Mouse (Mus musculus): ENCODE measurements at regions not wholly inside any gene's neighbourhood (a gene's known extent, or its start where the extent isn't known, plus 50 kb on each side); places are given as distances from the start of the nearest gene placed in this dataset.

- DNase-seq = peak; percentile 64
These were observed 240.2 kb downstream of the Kcne4 start for GRCm38 (mm10) chr1:79056676-79057262.

DNA sequence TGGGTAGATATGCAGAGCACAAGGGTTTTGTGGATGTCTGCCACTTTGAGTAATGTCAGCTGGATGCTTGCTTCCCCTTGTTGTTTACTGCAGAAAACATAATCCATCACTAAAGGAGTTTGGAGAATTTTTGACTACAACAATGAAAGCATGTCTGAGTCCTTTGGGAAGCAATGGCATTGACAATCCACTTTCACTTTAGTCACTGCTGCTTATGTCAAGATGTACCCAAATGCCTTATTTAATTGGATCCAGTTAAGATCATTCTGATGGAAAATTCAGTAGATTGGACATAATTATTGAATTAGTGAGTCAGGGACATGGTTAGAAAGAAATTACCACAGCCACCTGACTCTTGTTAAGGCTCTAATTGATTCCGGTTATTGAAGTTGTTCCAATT, 263.7 kb downstream of the Kcne4 start:
- no peak for DNase-seq

Data from heart, adult 11 months (tissue).